Mouse (Mus musculus): ENCODE data around the gene Pde6g. TPM values are rescaled to one million over a fixed set of nuclear protein-coding genes. Genes with fewer than 3 reads are reported as not detected.

Pde6g gene
- total RNA-seq, 2 experiments from 2014 or later: 1.1 TPM; not detected in 1

DNA sequence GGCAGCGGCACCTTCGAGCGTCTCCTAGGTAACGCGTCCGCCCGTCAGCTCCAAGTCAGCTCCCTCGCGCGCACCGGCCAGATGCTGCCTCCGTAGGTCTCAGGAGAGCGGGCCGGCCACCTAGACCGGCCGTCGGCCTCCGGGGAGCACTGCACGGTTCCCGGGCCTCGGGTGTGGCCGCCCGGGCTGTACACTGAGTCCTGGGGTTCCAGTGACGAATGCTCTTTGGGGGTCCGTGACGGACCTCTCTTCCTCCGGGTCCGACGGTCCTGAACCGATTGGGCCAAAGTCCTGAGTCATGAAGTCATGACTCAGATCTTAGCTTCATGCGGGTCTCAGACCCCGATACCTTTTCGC lies 14.4 kb upstream of the Pde6g start:
- no peak for ATAC-seq (ENCODE audit: poor library complexity, severe bottlenecking)

DNA sequence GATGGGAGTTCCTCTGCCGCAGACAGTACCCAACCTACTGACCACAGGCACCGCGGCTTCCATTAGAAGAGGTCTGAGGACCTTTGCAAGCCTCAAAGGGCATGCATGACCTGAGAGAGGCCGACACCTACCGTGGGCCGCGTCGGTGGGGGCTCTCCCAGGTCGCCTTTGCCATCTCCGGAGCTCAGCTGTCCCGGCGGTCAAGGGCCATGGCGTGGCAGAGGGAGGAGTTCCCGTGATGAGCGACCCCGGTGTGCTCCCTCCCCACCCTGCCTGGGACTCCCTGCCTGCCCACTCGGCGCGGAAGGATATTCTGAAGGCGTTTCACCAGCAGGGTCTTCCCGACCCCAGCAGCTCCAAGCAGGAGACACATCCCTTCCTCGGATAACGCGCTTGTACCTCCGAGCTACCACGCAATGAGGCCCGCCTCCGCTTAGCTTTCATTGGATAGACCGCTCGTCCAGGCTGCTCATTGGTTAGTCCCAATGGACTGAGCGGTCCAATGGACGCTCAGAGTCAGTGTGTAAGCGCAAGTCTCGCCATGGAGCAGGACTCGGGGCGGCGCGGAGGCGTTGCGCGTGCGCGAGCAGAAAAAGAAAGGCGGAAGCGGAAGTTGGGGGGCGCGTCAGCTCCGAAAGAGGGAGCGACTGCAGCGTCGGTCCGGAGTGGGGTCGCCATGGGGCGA lies 13.9 kb upstream of the Pde6g start, which contains the start of gene Arl16:
Gene Arl16, minus strand, starts transcription at position 557 of the 685 bp plus-strand sequence.
- ATAC-seq (ENCODE audit: poor library complexity, severe bottlenecking): peak; percentile 98

DNA sequence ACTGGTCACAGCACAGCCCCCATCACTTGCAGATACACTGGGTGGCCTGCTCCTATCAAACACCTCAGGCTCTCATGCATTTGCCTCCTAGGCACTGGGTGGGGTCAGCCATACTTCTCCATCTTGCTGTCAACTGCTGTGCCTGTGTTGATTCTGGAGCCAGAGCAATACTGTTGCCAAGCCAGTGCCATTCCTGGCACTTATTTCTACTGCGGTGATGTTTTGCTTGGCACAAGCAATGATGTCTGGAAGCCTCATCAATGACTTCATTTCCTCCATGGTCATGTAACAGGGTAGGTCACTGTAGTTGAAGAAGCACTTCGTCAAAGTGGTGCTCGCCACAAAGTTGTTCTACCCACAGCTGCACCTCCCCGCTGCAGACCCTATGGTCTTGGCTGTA lies 12.2 kb upstream of the Pde6g start:
- ATAC-seq (ENCODE audit: poor library complexity, severe bottlenecking): no peak

DNA sequence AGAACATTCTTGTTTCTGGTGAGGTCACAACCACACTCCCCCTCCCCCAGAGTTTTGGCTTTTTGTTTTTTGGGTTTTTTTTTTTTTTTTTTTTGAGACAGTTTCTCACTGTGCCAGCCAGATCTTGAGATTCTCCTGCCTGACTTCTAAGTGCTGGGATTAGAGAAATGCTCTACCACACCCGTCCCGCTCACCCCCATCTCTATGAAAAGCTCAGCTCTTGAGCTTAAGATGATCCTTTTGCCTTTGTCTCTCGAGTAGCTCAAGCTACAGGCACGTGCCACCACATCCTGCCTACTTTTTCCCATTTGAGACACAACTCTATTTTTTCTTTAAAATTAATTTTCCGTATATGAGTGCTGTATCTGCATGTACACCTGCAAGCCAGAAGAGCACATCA lies 11.1 kb upstream of the Pde6g start:
- no peak for ATAC-seq (ENCODE audit: poor library complexity, severe bottlenecking)

DNA sequence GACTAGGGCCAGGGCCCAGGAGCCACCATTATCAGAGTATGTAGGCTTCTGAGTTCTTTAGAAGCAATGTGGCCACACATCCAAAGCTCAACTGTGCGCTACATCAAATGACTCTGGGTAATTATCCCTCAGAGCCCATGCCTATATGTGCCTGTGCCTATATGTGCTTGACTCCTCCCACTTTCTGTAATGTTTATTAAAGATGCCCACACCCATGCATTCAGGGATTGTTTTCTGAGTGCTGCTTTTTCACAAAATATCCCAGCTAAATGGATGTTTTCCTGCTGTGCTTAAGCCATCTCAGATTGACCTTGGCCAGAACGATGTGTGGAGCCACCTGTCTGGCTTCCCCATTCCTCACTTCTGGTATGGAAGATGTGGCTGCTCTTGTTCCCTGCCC lies 10.2 kb upstream of the Pde6g start:
- ATAC-seq (ENCODE audit: poor library complexity, severe bottlenecking): no peak

DNA sequence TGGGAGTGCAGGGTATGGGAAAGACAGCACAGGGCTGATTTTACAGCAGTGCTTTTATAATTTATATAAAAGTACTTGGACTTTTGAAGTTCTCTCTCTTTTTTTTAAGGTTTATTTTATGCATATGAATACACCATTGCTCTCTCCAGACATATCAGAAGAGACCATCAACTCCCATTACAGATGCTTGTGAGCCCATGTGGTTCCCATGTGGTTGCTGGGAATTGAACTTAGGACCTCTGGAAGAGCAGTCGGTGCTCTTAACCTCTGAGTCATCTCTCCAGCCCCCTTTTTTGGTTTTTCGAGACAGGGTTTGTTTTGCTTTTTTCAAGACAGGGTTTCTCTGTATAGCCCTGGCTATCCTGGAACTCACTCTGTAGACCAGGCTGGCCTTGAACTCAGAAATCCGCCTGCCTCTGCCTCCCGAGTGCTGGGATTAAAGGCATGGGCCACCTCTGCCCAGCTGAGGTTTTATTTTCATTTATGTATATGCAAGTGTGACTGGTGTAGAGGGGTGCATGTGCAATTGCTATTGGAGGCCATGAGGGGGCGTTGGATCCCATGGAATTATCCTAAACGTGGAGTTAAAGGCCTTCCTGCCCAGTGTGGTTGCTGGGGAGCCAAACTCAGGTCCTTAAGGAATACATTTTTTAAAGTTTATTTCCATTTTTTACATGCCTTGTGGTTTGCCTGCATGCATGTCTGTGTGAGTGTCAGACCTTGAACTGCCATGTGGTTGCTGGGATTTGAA lies 5.7 kb upstream of the Pde6g start:
- no peak for ATAC-seq (ENCODE audit: poor library complexity, severe bottlenecking)

DNA sequence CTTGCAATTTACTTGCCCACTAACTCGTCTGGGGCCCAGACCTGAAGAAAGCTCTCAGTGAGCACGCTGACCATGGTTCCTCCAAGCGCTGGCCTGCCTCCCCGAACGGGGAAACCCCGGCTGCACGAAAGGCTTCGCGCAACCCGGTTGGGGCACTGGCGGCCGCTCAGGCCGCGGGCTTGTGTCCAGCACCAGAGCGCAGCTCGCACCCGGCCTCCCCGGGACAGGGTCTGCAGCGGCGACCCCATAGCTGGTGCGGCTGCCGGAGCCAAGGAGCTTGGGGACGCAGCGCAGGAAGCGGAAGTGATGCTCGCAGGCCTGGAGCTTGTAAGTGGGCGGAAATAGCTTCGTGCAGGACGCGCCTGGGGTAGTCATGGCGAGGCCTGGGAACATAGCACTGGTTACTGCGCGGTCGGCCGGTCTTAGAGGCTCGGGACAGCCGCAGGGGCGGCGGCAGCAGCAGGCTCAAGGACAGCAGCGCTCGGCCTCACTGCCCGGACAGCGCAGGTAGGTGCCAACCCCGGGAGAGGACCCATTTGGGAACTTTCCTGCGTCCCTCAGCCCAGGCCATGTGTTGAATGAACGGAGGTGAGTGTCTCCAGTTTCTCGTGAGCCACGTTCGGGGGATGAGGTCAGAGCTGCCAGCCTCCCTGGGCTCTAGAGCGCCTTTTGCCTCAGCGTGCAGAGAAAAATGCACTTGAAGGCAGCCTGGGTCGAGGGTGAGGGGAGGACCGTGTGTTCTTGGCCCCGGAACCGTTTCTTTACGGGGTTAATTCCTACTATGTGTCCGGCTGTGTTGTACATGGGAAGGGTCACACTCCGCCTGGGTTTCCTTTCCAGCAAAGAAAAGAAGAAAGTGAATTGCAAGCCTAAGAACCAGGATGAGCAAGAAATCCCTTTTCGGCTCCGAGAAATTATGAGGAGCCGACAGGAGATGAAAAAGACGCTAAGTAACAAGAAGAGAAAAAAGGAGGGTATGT lies 4.8 kb upstream of the Pde6g start, which contains the start of the genes Oxld1 and Ccdc137:
Gene Oxld1, minus strand, starts transcription at position 297 of the 980 bp plus-strand sequence.
Gene Ccdc137, plus strand, starts transcription at position 344 of the 980 bp plus-strand sequence.
- ATAC-seq (ENCODE audit: poor library complexity, severe bottlenecking): peak; percentile 96

DNA sequence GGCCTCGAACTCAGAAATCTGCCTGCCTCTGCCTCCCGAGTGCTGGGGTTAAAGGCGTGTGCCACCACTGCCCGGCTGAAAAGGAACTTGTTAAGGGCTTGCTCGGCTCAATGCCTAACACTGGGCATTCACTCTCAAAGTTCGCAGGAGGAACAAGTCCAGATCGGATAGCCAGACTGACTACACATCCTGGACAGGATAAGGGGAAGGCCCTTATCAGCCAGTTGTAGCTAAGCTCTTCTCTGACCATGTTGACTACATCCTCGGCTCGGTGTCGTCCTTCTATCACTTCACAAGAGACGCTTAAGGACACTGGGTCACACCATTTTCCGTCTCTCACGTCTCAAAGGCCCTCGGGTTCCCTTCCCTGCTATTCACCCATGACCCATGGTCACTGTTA lies 4.1 kb upstream of the Pde6g start:
- peak; percentile 34; the same call in 1 of the 2 replicates for ATAC-seq (ENCODE audit: poor library complexity, severe bottlenecking)

DNA sequence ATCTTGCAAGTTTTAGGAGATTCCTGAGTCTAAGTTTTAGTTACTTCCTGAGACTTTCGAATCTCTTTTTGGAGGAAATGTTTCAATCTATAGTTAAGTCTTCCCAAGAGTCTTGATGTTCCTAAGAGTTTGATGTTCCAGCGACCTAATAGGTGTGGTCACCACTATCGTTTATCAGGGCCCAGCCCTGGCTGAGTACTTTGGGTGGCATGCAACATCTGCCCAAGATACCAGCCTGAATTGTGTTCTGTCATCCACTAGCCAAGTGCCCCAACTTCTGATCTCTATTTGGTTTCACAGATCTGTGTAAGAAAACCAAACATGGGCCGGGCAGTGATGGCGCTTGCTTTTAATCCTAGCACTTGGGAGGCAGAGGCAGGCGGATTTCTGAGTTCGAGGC lies 2.1 kb upstream of the Pde6g start:
- no peak for ATAC-seq (ENCODE audit: poor library complexity, severe bottlenecking)

DNA sequence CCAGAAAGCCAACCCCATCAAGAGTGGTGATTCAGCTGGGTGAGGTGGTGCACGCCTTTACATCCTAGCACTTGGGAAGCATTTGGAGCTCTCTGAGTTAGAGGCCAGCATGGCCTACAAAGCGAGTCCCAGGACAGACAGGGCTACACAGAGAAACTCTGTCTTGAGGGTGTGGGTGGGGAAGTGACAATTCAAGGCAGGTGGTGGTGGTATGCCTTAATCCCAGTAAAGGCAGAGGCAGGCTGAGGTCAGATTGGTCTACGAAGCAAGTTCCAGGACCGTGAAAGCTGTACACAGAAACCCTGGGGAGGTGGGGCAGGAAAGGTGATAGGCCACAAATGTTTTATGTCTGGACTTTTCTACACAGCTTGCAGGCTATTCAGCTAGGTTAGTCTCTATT lies 1.7 kb upstream of the Pde6g start:
- no peak for ATAC-seq (ENCODE audit: poor library complexity, severe bottlenecking)

DNA sequence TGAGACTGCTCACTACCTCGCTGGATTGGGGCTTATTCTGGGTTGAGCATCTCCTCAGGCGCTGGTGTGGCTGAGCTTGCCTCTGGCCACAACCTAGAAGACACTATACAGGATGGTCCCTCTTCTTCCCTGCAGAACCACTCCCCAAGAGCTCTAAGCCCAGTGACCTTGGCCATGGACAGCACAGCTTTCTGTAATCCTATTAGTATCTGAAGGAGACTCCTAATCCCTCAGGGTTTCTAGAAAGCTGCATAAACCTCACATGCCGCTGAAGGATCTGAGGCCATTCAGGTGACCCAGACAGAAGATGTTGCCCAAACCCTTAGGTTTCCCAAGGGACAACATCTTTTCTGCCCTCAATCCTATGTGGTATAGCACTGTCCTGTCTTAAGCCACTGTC lies 1.1 kb downstream of the Pde6g start:
- ATAC-seq (ENCODE audit: poor library complexity, severe bottlenecking): no peak

DNA sequence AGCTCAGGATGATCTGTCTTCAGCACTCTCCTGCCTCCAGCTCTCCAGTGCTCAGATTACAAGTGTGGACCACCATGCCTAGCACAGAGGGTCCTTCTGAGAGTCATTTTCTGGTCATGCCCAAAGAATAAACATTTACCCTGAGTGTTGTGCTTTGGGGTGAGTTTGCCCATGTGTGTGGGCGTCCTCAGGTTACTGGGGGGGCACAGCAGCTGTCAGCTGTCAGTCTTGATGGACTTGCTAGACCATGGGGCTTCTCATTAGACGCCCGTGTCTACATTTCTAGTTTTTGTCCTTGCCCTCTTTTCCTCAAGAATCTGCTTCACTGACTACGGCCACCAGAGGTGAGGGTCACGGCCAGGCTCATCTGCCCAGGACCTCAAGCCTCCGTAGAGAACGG lies 6.1 kb downstream of the Pde6g start:
- ATAC-seq (ENCODE audit: poor library complexity, severe bottlenecking): no peak

DNA sequence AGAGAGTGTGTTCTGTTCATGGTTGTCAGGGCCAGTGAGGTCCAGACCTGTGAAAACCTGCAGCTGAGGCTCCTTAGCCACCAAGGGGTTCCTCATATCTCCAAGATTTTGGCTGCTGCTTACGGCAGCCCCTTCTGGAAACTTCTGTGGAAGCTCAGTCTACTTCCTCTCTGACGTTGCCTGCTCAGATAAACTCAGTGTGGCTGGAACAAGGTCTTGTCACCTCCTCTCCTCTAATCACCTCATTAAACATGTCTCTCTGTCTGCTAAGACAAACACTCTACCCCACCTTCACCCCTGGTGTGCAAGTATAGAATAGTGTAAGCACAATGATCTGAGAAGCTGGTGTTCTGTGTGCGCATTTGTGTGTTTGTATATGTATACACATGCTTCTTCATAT lies 7.8 kb downstream of the Pde6g start:
- ATAC-seq (ENCODE audit: poor library complexity, severe bottlenecking): no peak

DNA sequence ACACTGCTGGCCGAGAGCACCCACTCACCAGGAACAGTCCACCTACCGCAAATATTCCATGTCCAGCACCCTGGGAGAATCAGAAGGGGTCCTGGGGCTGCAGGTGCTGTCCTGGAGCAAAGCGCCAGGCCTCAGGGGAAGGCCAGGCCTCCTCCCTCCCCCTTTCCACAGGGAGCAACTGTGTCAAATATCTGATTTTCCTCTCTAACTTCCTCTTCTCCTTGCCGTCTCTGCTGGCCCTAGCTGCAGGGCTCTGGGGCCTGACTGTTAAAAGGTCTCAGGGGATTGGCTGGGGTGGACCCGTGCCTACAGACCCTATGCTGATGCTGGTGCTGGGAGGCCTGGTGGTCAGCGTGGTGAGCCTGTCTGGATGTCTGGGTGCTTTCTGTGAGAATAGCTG lies 9.2 kb downstream of the Pde6g start:
- no peak for ATAC-seq (ENCODE audit: poor library complexity, severe bottlenecking)

DNA sequence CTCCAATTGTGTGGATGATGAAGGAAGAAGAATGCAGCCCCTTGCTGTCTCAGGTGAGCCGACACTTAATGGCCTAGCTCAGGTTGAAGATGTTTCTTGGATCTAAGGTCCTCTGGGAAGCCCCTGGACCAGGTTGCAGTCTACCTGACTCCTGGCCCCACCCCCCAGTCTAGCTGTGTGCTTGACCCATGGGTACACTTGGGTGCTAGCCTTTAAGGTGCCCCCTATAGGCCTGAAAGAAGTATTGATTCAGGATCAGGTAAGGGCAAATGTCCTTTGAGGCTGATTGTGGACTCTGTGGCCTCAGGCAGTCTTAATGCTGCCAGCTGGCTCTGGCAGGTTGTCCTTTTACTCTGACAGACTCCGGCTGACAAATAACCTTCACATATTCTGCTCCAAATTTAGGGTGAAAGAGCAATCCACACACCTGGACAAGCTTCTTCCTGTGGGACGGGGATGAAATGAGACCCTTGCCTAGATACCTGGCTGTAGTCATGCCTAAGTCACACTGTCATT lies 10.5 kb downstream of the Pde6g start:
- ATAC-seq (ENCODE audit: poor library complexity, severe bottlenecking): no peak

DNA sequence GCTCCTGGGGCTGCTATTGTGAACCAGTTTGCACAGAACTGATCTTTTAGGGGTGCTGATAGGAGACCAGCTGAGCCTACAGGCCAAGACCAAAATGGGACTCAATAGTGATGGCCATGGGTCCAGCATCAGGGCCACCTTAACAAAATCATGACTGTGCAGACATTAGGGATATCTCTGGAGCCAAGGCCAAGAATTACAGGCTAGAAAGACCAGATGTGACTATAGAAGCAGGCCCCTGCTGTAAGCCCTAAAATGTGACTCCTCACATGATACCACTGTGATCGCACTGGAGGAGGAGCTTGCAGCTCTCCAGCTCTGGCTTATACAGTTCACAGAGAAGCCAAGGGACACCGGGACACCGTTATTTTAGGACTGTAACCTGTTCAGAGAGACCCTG lies 11.0 kb downstream of the Pde6g start, which contains the start of gene Tspan10:
Gene Tspan10, plus strand, starts transcription at position 301 of the 400 bp plus-strand sequence.
- no peak for ATAC-seq (ENCODE audit: poor library complexity, severe bottlenecking)

DNA sequence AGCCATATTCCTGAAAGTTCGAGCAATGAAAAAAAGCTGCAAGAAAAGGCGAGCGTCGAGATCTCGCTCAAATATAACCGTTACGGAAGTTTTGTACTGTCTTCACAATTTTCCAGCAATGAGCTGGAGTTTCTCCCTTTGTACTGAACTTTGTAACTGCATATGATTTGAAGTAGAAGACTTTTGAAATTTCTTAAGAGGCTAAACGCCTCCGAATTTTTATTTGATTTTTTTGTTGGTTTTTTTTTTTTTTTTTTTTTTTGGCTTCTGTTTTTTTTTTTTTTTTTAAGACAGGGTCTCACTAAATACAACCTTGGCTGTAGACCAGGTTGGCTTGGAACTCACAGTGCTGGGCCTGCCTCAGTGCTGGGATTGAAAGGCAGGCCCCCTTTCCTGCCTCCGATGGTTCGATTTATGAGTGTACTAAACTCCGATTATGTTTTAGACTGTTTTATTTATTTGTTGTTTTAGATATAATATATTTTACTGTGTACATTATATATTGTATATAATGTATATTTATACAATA lies 15.4 kb downstream of the Pde6g start:
- no peak for ATAC-seq (ENCODE audit: poor library complexity, severe bottlenecking)

DNA sequence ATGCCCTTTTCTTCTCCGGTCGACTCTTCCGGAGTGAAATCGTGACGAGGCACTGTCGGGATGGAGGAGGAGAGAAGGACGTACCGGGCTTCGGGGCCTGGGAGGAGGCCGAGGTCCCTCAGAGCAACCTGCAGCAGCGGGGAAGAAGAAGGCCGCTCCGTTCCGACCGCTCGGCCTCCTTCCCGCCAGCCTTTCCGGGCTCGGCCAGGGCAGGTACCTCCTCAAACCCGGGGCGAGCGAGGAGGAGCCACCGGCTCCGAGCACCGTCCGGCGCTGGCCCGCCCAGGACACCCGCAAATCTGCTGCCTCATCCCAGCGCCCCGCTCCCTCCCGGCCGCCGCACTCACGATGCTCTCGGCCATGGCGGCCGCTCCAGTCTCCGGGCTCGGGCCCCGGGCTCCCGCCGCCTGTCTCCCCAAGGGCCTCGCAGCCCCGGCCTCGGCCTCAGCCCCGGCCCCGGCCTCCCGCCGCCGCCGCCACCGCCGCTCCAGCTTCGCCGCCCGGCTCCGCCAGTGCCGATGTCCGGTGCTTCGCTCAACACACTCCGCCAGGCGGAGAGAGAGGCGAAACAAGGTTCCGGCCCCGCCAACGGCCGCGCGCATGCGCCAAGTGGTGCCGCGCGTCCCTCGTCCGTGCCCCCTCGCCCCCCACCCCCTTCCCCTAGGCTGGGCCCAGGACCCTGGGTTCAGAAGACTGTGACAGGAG lies 16.0 kb downstream of the Pde6g start, which contains the start of gene Nploc4:
Gene Nploc4, minus strand, starts transcription at position 557 of the 705 bp plus-strand sequence.
- ATAC-seq (ENCODE audit: poor library complexity, severe bottlenecking): peak; percentile 95

DNA sequence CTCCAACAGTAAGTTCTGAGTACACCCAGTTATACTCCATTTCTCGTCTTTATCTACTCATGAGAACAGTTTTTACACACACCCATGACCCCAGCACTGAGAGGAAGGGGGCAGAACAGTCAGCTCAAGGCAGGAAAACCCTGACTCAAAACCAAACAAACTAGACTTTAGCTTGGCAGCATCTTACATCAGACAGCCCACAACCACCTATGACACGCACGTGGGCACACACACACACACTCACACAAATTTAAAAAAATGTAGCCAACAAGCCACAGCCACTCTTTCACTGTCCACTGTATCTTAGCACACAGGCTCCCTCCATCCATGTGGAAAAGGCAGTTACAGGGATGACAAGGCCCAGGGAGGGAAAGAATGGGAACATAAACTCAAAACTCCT lies 26.6 kb downstream of the Pde6g start:
- ATAC-seq (ENCODE audit: poor library complexity, severe bottlenecking): no peak

All from megakaryocyte, adult 5-6 weeks (primary cell).